Mouse (Mus musculus): ENCODE measurements at regions not wholly inside any gene's neighbourhood (a gene's known extent, or its start where the extent isn't known, plus 50 kb on each side); places are given as distances from the start of the nearest gene placed in this dataset.
"Not testable (repeated sequence)": the region's sequence is repeated elsewhere in the genome, so short reads cannot be mapped to it uniquely, and the experiment has no call there.

- peak; percentile 59 for DNase-seq (ENCODE audit: inconsistent ontology term)
These were observed 200.9 kb downstream of the Faxc start for GRCm38 (mm10) chr4:22131751-22132736.

DNA sequence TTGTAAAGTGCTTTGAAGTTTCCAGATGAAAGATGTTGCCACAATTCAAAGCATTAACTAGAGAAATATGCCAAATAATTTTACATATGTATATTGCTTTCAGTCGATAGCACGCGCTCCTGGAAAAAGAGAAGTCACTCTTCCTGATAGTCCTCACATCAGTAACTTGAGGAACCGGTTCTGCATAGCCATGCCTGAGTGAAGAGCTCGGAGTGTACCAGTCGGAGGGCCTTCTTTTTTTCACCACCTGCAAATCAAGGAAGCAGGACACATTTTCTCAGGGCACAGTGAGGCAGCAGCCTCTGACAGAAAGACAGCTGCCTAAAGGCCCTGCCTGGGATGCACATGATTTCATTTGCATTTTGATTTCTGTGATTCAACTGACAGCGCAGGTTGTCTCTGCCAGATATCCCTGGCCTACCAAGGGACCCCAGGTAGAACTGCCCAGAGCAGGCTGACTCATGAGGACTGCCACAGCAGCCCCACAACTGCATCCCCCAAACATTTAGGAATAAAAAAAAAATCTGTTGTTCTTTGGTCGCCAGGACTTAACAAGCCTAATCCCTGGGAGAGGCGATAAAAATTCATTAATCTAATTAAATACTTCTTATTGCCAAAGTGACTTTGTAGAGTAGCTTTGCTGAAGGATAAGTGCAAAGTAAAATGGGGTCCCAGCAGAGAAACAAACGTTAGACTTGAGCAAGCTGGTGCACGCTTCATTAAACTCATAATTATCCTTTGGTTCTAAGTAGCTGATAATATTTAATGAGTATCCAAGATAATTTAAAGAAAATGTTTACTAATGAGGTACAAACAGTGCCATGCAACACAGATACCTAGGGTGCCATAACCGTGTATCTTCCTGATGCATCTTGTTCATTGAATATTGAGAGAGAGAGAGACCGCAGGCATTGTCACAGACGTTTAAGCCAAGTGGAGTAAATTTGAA, 202.7 kb downstream of the Faxc start:
- no peak for DNase-seq (ENCODE audit: inconsistent ontology term)

DNA sequence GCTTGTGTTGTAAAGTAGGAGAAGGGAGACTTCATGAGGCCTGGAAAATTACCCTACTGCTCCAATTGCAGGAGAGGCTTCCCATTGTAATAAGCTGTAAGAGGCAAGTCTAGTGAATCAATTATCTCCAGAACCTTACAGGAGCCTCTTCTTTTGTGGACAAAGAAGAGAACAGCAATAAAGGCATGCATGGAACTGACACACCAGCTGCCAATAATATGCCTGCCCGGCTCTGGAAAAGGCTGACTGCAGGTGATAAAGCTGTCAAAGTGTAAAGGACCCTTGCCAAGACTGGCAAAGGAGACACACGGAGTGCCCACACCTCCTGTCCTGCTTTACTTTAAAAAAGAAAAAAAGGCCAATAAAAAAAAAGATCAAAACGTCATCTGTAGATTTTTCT, 209.0 kb downstream of the Faxc start:
- no peak for DNase-seq (ENCODE audit: inconsistent ontology term)

DNA sequence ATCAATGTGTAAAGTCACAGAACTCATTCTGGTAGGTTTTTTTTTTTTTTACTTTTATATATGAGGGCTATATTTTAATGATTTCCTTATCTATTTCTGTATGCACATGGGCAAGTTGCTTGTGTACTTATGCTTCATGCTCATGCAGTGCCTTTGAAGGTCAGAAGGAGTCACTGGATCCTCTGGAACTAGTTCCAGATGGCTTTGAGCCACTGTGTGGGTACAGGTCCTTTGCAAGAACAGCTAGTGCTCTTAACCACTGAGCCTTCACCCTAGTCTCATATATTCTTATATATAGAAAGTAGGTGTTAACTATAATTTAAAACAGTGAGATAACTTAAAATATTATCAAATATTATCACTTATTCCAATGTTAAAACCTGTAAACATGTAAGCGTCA, 212.4 kb downstream of the Faxc start:
- no peak for DNase-seq (ENCODE audit: inconsistent ontology term)

GRCm38 (mm10) chr4:22144834-22145233, 212.5 kb upstream of the Fbxl4 start:
- DNase-seq (ENCODE audit: inconsistent ontology term), result not testable (repeated sequence)

GRCm38 (mm10) chr4:22146648-22147409, 210.5 kb upstream of the Fbxl4 start:
- peak; percentile 18 for DNase-seq (ENCODE audit: inconsistent ontology term)

DNA sequence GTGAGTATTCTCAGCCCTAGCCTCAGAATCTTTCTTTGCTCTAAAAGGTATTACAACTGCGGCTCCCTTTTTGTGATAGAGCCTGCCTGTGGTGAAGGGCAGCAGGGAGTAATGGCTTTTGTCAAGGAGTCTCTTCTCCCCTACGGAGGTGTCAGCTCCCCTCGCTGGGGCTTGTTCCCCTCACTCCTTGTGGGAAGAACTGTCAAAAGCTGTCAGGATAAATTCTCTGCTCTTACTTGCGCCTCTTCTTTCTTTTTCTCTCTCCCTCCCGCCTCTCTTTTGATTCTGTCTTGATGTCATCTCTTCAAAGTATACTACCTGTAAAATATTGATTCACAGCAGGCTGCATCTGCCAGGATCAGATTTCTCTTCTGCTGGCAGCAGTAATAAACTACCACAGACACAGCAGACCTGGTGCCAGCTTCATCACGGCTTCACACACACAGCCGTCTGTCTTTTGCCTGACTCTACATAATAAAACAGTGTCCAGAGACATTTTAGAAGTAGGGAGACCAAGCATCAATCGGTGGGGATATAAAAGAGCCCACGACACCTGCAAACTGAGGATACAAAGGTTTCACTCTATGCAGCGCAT, 205.3 kb upstream of the Fbxl4 start:
- DNase-seq (ENCODE audit: inconsistent ontology term), result no peak

GRCm38 (mm10) chr4:22152971-22153544, 204.3 kb upstream of the Fbxl4 start:
- peak; percentile 22 for DNase-seq (ENCODE audit: inconsistent ontology term)

DNA sequence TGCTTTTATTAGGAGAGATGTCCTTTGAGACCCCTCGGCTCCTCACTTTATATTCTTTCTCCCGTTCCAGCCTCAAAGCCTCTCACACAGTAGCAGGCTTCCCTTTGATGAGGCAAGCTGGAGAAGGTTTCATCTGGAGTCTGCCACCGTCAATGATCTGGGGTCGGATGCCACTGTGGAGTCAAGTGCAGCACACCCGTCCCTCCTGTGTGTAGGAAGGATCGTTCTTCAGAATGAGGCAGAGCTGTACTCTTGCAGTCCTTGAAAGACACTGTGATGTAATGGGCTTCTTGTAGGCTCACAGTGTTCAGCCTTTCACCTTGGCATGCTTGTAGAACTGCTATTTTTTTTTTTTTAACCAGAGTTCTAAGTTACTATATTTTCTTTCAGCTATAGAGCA, 203.7 kb upstream of the Fbxl4 start:
- no peak for DNase-seq (ENCODE audit: inconsistent ontology term)

DNA sequence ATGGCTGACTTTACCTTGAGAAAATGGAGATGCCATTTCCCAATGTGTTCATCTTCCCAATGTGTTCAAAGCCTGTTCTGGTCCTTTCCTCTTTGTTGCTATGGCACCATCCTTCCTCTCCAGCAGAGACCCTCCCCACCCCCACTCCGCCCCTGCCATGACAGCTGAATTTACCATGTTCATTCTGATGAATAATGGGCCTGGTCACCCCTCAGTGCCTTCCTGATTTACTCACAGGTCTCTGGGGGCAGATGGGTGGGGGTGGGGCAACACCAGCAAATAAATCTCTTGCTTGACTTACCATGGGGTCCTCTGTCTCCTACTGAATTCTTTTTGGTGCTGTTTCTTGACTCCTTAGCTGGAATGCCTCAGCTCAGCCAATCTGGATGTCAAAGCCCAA, 170.9 kb upstream of the Fbxl4 start:
- DNase-seq (ENCODE audit: inconsistent ontology term), result no peak

DNA sequence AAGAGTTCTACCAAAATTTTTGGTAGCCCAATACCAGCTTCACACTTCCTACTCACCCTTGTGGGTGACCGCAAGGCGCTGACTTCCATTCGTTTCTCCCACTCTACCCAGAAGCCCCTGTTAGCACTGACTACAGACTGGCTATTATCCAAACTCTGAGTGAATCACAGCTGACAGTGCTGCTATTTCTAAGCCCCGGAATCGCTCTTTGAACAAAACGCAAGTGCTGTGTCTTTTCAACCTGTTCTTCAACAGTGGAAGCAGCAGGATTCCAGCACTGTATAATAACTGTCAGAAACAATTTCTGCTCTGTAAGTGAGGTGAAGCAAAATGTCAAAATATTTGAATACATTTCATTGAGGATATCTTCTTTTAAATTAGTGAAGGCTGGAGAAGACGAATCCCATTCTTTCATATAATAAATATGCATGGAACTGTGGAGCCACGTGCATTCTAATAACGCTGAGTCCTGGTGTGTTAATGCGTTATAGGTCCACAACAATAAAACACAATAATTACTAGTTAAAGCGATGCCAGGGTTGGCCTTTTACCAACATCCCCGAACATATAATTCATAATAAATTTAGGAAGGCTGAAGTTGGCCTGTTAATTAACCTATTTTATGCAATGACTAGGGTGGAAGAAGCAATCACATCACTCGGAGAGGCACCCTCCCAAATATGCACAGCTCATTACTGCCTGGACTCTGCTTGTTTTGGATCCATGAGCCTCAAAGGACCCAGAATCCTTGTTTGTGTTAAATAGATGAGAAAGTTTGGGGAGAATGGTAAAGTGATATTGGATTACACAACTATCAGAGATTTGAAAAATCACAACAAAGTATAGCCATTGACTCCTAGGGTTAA, 169.0 kb upstream of the Fbxl4 start:
- peak; percentile 87 for DNase-seq (ENCODE audit: inconsistent ontology term)

DNA sequence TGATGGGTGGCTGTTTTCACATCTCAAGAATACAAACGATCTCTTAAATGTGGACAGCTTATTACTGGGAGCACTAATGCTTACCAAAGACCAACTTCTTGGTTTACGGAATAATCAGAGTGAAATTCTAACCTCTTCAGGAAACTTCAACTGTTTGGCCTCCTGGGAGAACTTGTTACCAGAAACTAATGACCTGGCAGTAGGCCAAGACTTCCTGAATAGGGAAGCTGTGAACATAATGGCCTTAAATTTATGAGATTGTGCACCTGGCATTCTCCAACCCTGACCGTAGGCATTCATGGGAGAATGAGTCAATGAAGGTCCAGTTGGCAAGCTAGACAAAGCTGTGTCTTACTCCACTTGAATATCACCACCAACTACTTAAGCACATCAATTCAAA, 160.8 kb upstream of the Fbxl4 start:
- peak; percentile 70 for DNase-seq (ENCODE audit: inconsistent ontology term)

DNA sequence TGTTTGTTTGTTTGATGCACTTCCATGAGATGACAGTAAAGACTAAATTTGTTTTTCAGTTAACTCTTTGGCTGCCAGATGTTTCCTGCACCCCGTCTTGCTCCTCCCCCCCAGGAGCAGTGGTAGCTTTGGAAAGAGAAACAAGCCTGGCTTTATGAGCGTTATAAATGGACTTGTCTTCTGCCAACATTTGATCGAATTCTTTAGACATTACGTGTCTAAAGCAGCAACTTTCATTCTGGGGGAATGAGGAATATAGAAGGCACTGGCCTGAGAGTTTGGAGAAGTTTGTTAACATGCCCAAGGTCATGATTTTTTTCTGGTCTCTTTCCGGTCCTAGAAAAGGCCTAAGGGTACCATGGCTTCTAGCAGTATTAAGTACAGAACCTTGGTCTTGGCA, 148.8 kb upstream of the Fbxl4 start:
- peak; percentile 57 for DNase-seq (ENCODE audit: inconsistent ontology term)

DNA sequence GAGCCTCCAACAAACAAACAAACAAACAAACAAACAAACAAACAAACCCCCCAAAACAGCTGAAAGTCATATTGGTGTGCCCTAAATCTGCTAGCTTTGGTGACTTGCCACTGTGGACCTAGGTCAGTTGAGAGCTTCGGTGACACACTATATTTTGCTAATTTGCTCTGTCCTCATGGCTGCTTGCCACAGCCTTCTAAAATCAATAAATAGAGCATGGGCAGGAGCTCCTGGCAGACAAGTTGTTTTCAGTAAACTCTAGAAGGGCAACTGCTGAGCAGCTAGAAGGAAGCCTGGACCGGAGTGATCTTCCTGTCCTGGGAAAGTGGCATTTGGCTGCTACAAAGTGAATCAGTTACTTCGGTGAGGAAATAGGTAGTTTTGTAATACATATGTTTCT, 119.7 kb upstream of the Fbxl4 start:
- no peak for DNase-seq (ENCODE audit: inconsistent ontology term)

- peak; percentile 67 for DNase-seq (ENCODE audit: inconsistent ontology term)
These were observed 107.1 kb upstream of the Fbxl4 start for GRCm38 (mm10) chr4:22250276-22250675.

GRCm38 (mm10) chr4:22263903-22264302, 93.4 kb upstream of the Fbxl4 start:
- peak; percentile 74 for DNase-seq (ENCODE audit: inconsistent ontology term)

- no peak for DNase-seq (ENCODE audit: inconsistent ontology term)
These were observed 88.3 kb upstream of the Fbxl4 start for GRCm38 (mm10) chr4:22269064-22269463.

GRCm38 (mm10) chr4:22274178-22274577, 83.2 kb upstream of the Fbxl4 start:
- DNase-seq (ENCODE audit: inconsistent ontology term), result no peak

GRCm38 (mm10) chr4:22282536-22283323, 74.6 kb upstream of the Fbxl4 start:
- DNase-seq (ENCODE audit: inconsistent ontology term), result no peak

All from Muller cell, postnatal 12 days (primary cell).